In the genomic region with DNA sequence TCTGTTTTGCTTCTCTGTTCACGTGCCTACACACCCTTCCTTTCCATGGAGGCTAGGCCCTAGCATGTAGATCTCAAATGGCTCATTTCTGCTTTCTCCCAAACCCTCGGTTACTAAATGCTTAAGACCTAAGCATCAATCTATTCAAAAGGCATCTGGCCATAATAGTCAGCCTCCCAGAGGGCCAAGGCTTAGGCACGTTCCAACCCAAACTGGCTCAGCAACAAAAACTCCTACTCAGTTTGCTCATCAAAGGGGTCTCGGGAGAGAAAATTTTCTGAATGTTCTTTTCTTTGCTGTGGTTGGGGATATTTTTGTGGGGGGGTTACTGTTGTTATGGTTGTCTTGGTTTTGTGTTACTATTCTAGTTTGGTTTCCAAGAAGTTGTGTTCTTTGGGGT, we compare ENCODE assay signal across 23 mouse cellular contexts.
DNase-seq lines count a peak whose midpoint lies in the region; ATAC-seq and TF ChIP-seq lines count a peak whose summit lies in the region.
"Had no signal": no experiment of that assay in that cellular context is flagged by ENCODE, and none has a peak within 500 bp of the region (broad histone marks: within the 10 kb centered on the region; RNA-seq: fewer than 3 reads in every experiment).

No protein-coding gene starts in this region.

- H3K4me1 ChIP-seq in heart, adult 2 months (ENCODE audit: control insufficient read depth, insufficient read depth, low read length) = no peaks in the 10 kb centered on the region
- H3K4me1 ChIP-seq in limb, embryonic 14.5 days (ENCODE audit: control insufficient read depth, insufficient read depth, low read length) = no peaks in the 10 kb centered on the region
- no peaks in the 10 kb centered on the region for H3K4me1 ChIP-seq in limb, embryonic 10.5 days
- H3K4me1 ChIP-seq: embryonic facial prominence, embryonic 12.5 days; forebrain, embryonic 10.5 days; forebrain, embryonic 12.5 days had no signal

- H3K9me3 ChIP-seq in limb, embryonic 14.5 days (ENCODE audit: control insufficient read depth, low read length) = no peaks in the 10 kb centered on the region
- no peaks in the 10 kb centered on the region for H3K9me3 ChIP-seq in limb, embryonic 10.5 days (replicated peaks)
- H3K9me3 ChIP-seq: embryonic facial prominence, embryonic 12.5 days; embryonic facial prominence, embryonic 15.5 days; forebrain, embryonic 10.5 days; forebrain, embryonic 12.5 days had no signal

- no peak overlapping the region for H3K9ac ChIP-seq in heart, adult 2 months (ENCODE audit: low read depth, low read length)
- no peak overlapping the region for H3K9ac ChIP-seq in limb, embryonic 14.5 days (ENCODE audit: low read depth, low read length, severe bottlenecking)
- H3K9ac ChIP-seq: embryonic facial prominence, embryonic 12.5 days; embryonic facial prominence, embryonic 15.5 days; forebrain, embryonic 12.5 days had no signal

- no peaks in the 10 kb centered on the region for H3K36me3 ChIP-seq in heart, adult 2 months (ENCODE audit: control insufficient read depth, insufficient read depth, low read length)
- H3K36me3 ChIP-seq in limb, embryonic 14.5 days (ENCODE audit: control insufficient read depth, insufficient read depth, low read length) = no peaks in the 10 kb centered on the region
- no peaks in the 10 kb centered on the region for H3K36me3 ChIP-seq in limb, embryonic 10.5 days
- H3K36me3 ChIP-seq: embryonic facial prominence, embryonic 12.5 days; embryonic facial prominence, embryonic 15.5 days; forebrain, embryonic 10.5 days; forebrain, embryonic 12.5 days had no signal

- ATAC-seq in limb, embryonic 14.5 days (ENCODE audit: low FRiP score, low read depth) = no peak
- ATAC-seq: forebrain, embryonic 14.5 days; forebrain, embryonic 16.5 days had no signal

- no peak overlapping the region for H3K4me2 ChIP-seq in limb, embryonic 14.5 days (replicated peaks; ENCODE audit: low read depth, low read length, severe bottlenecking)
- H3K4me2 ChIP-seq: embryonic facial prominence, embryonic 12.5 days; embryonic facial prominence, embryonic 15.5 days; forebrain, embryonic 12.5 days had no signal

- no peaks in the 10 kb centered on the region for H3K27me3 ChIP-seq in heart, adult 2 months (ENCODE audit: control insufficient read depth, insufficient read depth, low read length)
- H3K27me3 ChIP-seq in limb, embryonic 14.5 days (ENCODE audit: control insufficient read depth, insufficient read depth, low read length) = no peaks in the 10 kb centered on the region
- no peaks in the 10 kb centered on the region for H3K27me3 ChIP-seq in limb, embryonic 10.5 days (ENCODE audit: low read depth, poor library complexity, severe bottlenecking)
- H3K27me3 ChIP-seq: embryonic facial prominence, embryonic 12.5 days; embryonic facial prominence, embryonic 15.5 days; forebrain, embryonic 12.5 days had no signal

- intact Hi-C loops in heart, adult 2 months (cut with DNase I) = no loop called here

- TF ChIP-seq CTCF in heart, adult 2 months (IDR thresholded peaks at IDR 0.05) = no peak

- 63% methylated on average over 4 of the region's 4 CpGs for WGBS in heart, adult 2 months
- WGBS in limb, embryonic 14.5 days = 64% methylated on average over 4 of the region's 4 CpGs
- WGBS in limb, embryonic 10.5 days = 86% methylated on average over 4 of the region's 4 CpGs

- no peak for TF ChIP-seq EP300 in heart, adult 2 months (IDR thresholded peaks at IDR 0.05; ENCODE audit: insufficient read depth, low read depth, low read length)

- no peak overlapping the region for H3K4me3 ChIP-seq in heart, adult 2 months
- H3K4me3 ChIP-seq in limb, embryonic 14.5 days (replicated peaks; ENCODE audit: low read length) = no peak overlapping the region
- H3K4me3 ChIP-seq in limb, embryonic 10.5 days = no peak overlapping the region
- H3K4me3 ChIP-seq: embryonic facial prominence, embryonic 12.5 days; embryonic facial prominence, embryonic 15.5 days; erythroblast, embryonic 14.5 days; forebrain, embryonic 10.5 days; forebrain, embryonic 12.5 days had no signal

- H3K79me2 ChIP-seq in heart, adult 2 months (replicated peaks; ENCODE audit: control insufficient read depth, insufficient read depth, low read length) = no peaks in the 10 kb centered on the region

- no peak overlapping the region for H3K27ac ChIP-seq in heart, adult 2 months
- H3K27ac ChIP-seq in limb, embryonic 14.5 days (replicated peaks; ENCODE audit: low read depth, low read length) = no peak overlapping the region
- H3K27ac ChIP-seq in limb, embryonic 10.5 days = no peak overlapping the region
- H3K27ac ChIP-seq: embryonic facial prominence, embryonic 12.5 days; embryonic facial prominence, embryonic 15.5 days; forebrain, embryonic 10.5 days; forebrain, embryonic 12.5 days had no signal

- no peak for TF ChIP-seq POLR2A in heart, adult 2 months (IDR thresholded peaks at IDR 0.05; ENCODE audit: insufficient read depth, low read depth, low read length)
- no peak for TF ChIP-seq POLR2A in limb, embryonic 14.5 days (IDR thresholded peaks at IDR 0.05; ENCODE audit: borderline replicate concordance, extremely low read depth, insufficient read depth, insufficient read length)

- DNase-seq in heart, adult 11 months = peak; percentile 28
- no peak for DNase-seq in heart, adult 2 months
- DNase-seq in limb, embryonic 14.5 days (ENCODE audit: low spot score) = peak; percentile 52
- no peak for DNase-seq in limb, embryonic 10.5 days (ENCODE audit: low spot score)
- peak; percentile 10 for DNase-seq in skeletal muscle tissue, adult 2 months (ENCODE audit: low read depth, low spot score)
- DNase-seq in gastrocnemius, postnatal 10 days = no peak
- DNase-seq: adrenal gland, adult 2 months; adrenal gland, postnatal 10 days; adrenal gland, postnatal 25 days; cerebellum, adult 11 months; cerebellum, adult 18-20 months; cerebellum, adult 8-10 months; cerebellum, adult 9-11 months; cerebellum, postnatal 14 days; cerebellum, postnatal 36 days; embryo, embryonic 11 days had no signal

Comparison
In these comparisons a context has a peak if more than half of its experiments do, and no peak if none do; other contexts are left out.
1. DNase-seq: peak in heart, adult 11 months (single experiment), limb, embryonic 14.5 days (single experiment) and skeletal muscle tissue, adult 2 months (single experiment); none in heart, adult 2 months (0 of 2), limb, embryonic 10.5 days (single experiment) and gastrocnemius, postnatal 10 days (single experiment).